Mouse (Mus musculus) left cerebral cortex, adult 9 months (tissue): ENCODE results near the gene E130114P18Rik.

Experiments
- DNase-seq, 2 experiments: peaks; one replicate each; pipeline ENCODE4 v3.0.0; 2022; ENCODE audit warnings: low spot score in 2 of 2

E130114P18Rik gene

GRCm38 (mm10) chr4:97752276-97753010 is 25.4 kb downstream of the E130114P18Rik start:
- no peak for DNase-seq

GRCm38 (mm10) chr4:97751483-97752251 is 26.2 kb downstream of the E130114P18Rik start:
- DNase-seq, result peak in 1 of 2 experiments; percentile 19

- DNase-seq, result peak; percentile 56 to 91
Observed at GRCm38 (mm10) chr4:97751030-97751482, 26.8 kb downstream of the E130114P18Rik start.

GRCm38 (mm10) chr4:97750401-97750800 is 27.5 kb downstream of the E130114P18Rik start:
- no peak for DNase-seq

- no peak for DNase-seq
Observed at GRCm38 (mm10) chr4:97746106-97746900, 31.6 kb downstream of the E130114P18Rik start.

GRCm38 (mm10) chr4:97745296-97746105 is 32.4 kb downstream of the E130114P18Rik start:
- DNase-seq, result peak in 1 of 2 experiments; percentile 78

- no peak for DNase-seq
Observed at GRCm38 (mm10) chr4:97743932-97744331, 33.9 kb downstream of the E130114P18Rik start.

GRCm38 (mm10) chr4:97733392-97733791 is 44.5 kb downstream of the E130114P18Rik start:
- no peak for DNase-seq

- DNase-seq, result no peak
Observed at GRCm38 (mm10) chr4:97730416-97730815, 47.5 kb downstream of the E130114P18Rik start.

GRCm38 (mm10) chr4:97729999-97730398 is 47.9 kb downstream of the E130114P18Rik start:
- DNase-seq, result no peak

GRCm38 (mm10) chr4:97728520-97728919 is 49.4 kb downstream of the E130114P18Rik start:
- DNase-seq, result no peak

- DNase-seq, result no peak
Observed at GRCm38 (mm10) chr4:97723374-97723773, 54.5 kb downstream of the E130114P18Rik start.

GRCm38 (mm10) chr4:97722666-97723065 is 55.2 kb downstream of the E130114P18Rik start:
- DNase-seq, result no peak

- no peak for DNase-seq
Observed at GRCm38 (mm10) chr4:97714616-97715015, 63.3 kb downstream of the E130114P18Rik start.

- DNase-seq, result no peak
Observed at GRCm38 (mm10) chr4:97714101-97714615, 63.7 kb downstream of the E130114P18Rik start.

GRCm38 (mm10) chr4:97712547-97712946 is 65.3 kb downstream of the E130114P18Rik start:
- DNase-seq, result no peak

GRCm38 (mm10) chr4:97710048-97710765 is 67.7 kb downstream of the E130114P18Rik start:
- no peak for DNase-seq

GRCm38 (mm10) chr4:97707373-97708152 is 70.3 kb downstream of the E130114P18Rik start:
- DNase-seq, result no peak
